Mouse (Mus musculus): ENCODE data around the gene Tln2. TPM values are rescaled to one million over a fixed set of nuclear protein-coding genes. Genes with fewer than 3 reads are reported as not detected.

Gene Tln2
- polyA plus RNA-seq, 1 experiment from 2014 or later: 21.1 TPM

- H3K9ac ChIP-seq: no peak overlapping the region
- WGBS: 87% methylated on average over 6 of the region's 6 CpGs
- no peak overlapping the region for H3K4me2 ChIP-seq
- no peaks in the 10 kb centered on the region for H3K4me1 ChIP-seq
- ATAC-seq (replicated peaks; ENCODE audit: low FRiP score): no peak
- no peaks in the 10 kb centered on the region for H3K9me3 ChIP-seq (replicated peaks)
- no peak overlapping the region for H3K27ac ChIP-seq
- H3K27me3 ChIP-seq: no peaks in the 10 kb centered on the region
- H3K4me3 ChIP-seq (replicated peaks): no peak overlapping the region
- no peaks in the 10 kb centered on the region for H3K36me3 ChIP-seq
Observed at GRCm38 (mm10) chr9:67321886-67322285, 237.6 kb downstream of the Tln2 start.

GRCm38 (mm10) chr9:67315356-67315755 lies 244.1 kb downstream of the Tln2 start:
- Histone ChIP-seq H3K27ac (no peak overlapping the region), H3K9me3 (replicated peaks) (no peaks in the 10 kb centered on the region), H3K4me2 (no peak overlapping the region), H3K9ac (no peak overlapping the region), H3K27me3 (no peaks in the 10 kb centered on the region), H3K4me1 (no peaks in the 10 kb centered on the region), H3K4me3 (replicated peaks) (no peak overlapping the region), H3K36me3 (no peaks in the 10 kb centered on the region)
- WGBS: 6% methylated on average over 3 of the region's 3 CpGs
- no peak for ATAC-seq (replicated peaks; ENCODE audit: low FRiP score)

GRCm38 (mm10) chr9:67304992-67305391 lies 254.5 kb downstream of the Tln2 start:
- no peak for ATAC-seq (replicated peaks; ENCODE audit: low FRiP score)
- Histone ChIP-seq H3K27me3 (no peaks in the 10 kb centered on the region), H3K9ac (no peak overlapping the region), H3K9me3 (replicated peaks) (no peaks in the 10 kb centered on the region), H3K4me1 (no peaks in the 10 kb centered on the region), H3K4me3 (replicated peaks) (no peak overlapping the region), H3K27ac (no peak overlapping the region), H3K36me3 (no peaks in the 10 kb centered on the region), H3K4me2 (no peak overlapping the region)
- WGBS: 85% methylated on average over 6 of the region's 6 CpGs

- Histone ChIP-seq H3K9me3 (replicated peaks) (no peaks in the 10 kb centered on the region), H3K4me1 (no peaks in the 10 kb centered on the region), H3K4me3 (replicated peaks) (no peak overlapping the region), H3K27ac (no peak overlapping the region), H3K27me3 (no peaks in the 10 kb centered on the region), H3K9ac (no peak overlapping the region), H3K36me3 (no peaks in the 10 kb centered on the region), H3K4me2 (no peak overlapping the region)
- ATAC-seq (replicated peaks; ENCODE audit: low FRiP score): no peak
Observed at GRCm38 (mm10) chr9:67303986-67304385, 255.5 kb downstream of the Tln2 start.

DNA sequence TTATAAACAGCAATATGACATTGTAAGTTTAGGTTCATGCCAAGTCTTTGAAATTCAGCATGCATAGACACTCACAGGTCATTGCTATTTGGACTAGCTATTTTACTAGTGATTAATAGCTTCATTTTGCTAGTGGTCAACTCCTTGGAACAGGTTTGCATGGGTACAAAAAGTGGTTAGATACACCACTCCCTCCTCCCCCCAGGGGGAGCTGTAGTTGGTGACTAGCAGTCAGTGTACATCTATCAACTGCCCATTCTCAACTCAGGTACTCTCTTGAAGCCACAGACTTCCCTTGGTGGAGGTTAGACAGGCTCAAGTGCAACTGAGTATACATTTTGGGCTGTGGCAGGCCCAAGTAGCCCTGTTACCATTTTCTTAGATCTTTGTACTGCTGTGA lies 256.5 kb downstream of the Tln2 start:
- no peaks in the 10 kb centered on the region for H3K36me3 ChIP-seq
- H3K9ac ChIP-seq: no peak overlapping the region
- no peaks in the 10 kb centered on the region for H3K9me3 ChIP-seq (replicated peaks)
- H3K4me1 ChIP-seq: no peaks in the 10 kb centered on the region
- H3K27me3 ChIP-seq: no peaks in the 10 kb centered on the region
- H3K27ac ChIP-seq: no peak overlapping the region
- H3K4me3 ChIP-seq (replicated peaks): no peak overlapping the region
- no peak overlapping the region for H3K4me2 ChIP-seq
- ATAC-seq (replicated peaks; ENCODE audit: low FRiP score): no peak

GRCm38 (mm10) chr9:67302386-67302989 lies 257.0 kb downstream of the Tln2 start:
- H3K4me3 ChIP-seq (replicated peaks): no peak overlapping the region
- 96% methylated on average over 10 of the region's 10 CpGs for WGBS

GRCm38 (mm10) chr9:67301571-67301970 lies 257.9 kb downstream of the Tln2 start:
- WGBS: 85% methylated on average over 2 of the region's 2 CpGs
- no peak overlapping the region for H3K4me3 ChIP-seq (replicated peaks)
- H3K9ac ChIP-seq: no peak overlapping the region
- H3K27me3 ChIP-seq: no peaks in the 10 kb centered on the region
- no peak for ATAC-seq (replicated peaks; ENCODE audit: low FRiP score)
- H3K4me2 ChIP-seq: no peak overlapping the region
- H3K4me1 ChIP-seq: no peaks in the 10 kb centered on the region
- no peaks in the 10 kb centered on the region for H3K36me3 ChIP-seq
- no peak overlapping the region for H3K27ac ChIP-seq
- no peaks in the 10 kb centered on the region for H3K9me3 ChIP-seq (replicated peaks)

More at GRCm38 (mm10) chr9:67302386-67302989, 257.0 kb downstream of the Tln2 start:
- Histone ChIP-seq H3K4me1 (no peaks in the 10 kb centered on the region), H3K9ac (no peak overlapping the region), H3K9me3 (replicated peaks) (no peaks in the 10 kb centered on the region), H3K36me3 (no peaks in the 10 kb centered on the region), H3K27me3 (no peaks in the 10 kb centered on the region), H3K4me2 (no peak overlapping the region), H3K27ac (no peak overlapping the region)
- no peak for ATAC-seq (replicated peaks; ENCODE audit: low FRiP score)

GRCm38 (mm10) chr9:67300769-67301168 lies 258.7 kb downstream of the Tln2 start:
- Histone ChIP-seq H3K27ac (no peak overlapping the region), H3K27me3 (no peaks in the 10 kb centered on the region), H3K36me3 (no peaks in the 10 kb centered on the region), H3K4me2 (no peak overlapping the region), H3K4me1 (no peaks in the 10 kb centered on the region), H3K9me3 (replicated peaks) (no peaks in the 10 kb centered on the region), H3K9ac (no peak overlapping the region), H3K4me3 (replicated peaks) (no peak overlapping the region)
- no peak for ATAC-seq (replicated peaks; ENCODE audit: low FRiP score)
- 82% methylated on average over 5 of the region's 5 CpGs for WGBS

GRCm38 (mm10) chr9:67300346-67300745 lies 259.2 kb downstream of the Tln2 start:
- Histone ChIP-seq H3K4me2 (no peak overlapping the region), H3K4me1 (no peaks in the 10 kb centered on the region), H3K36me3 (no peaks in the 10 kb centered on the region; the same call in 1 of the 2 replicates), H3K27ac (no peak overlapping the region), H3K9ac (no peak overlapping the region), H3K4me3 (replicated peaks) (no peak overlapping the region), H3K27me3 (no peaks in the 10 kb centered on the region), H3K9me3 (replicated peaks) (no peaks in the 10 kb centered on the region)
- ATAC-seq (replicated peaks; ENCODE audit: low FRiP score): no peak
- WGBS: 42% methylated on average over 3 of the region's 3 CpGs

- no peaks in the 10 kb centered on the region for H3K4me1 ChIP-seq
- no peaks in the 10 kb centered on the region; the same call in 1 of the 2 replicates for H3K36me3 ChIP-seq
- H3K27ac ChIP-seq: no peak overlapping the region
- H3K9me3 ChIP-seq (replicated peaks): no peaks in the 10 kb centered on the region
- WGBS: 84% methylated on average over 6 of the region's 6 CpGs
- H3K27me3 ChIP-seq: no peaks in the 10 kb centered on the region
- H3K4me3 ChIP-seq (replicated peaks): no peak overlapping the region
- ATAC-seq (replicated peaks; ENCODE audit: low FRiP score): no peak
- no peak overlapping the region for H3K4me2 ChIP-seq
- H3K9ac ChIP-seq: no peak overlapping the region
Observed at GRCm38 (mm10) chr9:67299164-67299563, 260.3 kb downstream of the Tln2 start.

- no peaks in the 10 kb centered on the region for H3K27me3 ChIP-seq
- no peak overlapping the region for H3K4me2 ChIP-seq
- H3K36me3 ChIP-seq: no peaks in the 10 kb centered on the region; the same call in 1 of the 2 replicates
- no peak overlapping the region for H3K4me3 ChIP-seq (replicated peaks)
- no peak for ATAC-seq (replicated peaks; ENCODE audit: low FRiP score)
- H3K4me1 ChIP-seq: no peaks in the 10 kb centered on the region
- H3K9ac ChIP-seq: no peak overlapping the region
- 77% methylated on average over 6 of the region's 6 CpGs for WGBS
- H3K27ac ChIP-seq: no peak overlapping the region
- no peaks in the 10 kb centered on the region for H3K9me3 ChIP-seq (replicated peaks)
Observed at GRCm38 (mm10) chr9:67297236-67297889, 262.1 kb downstream of the Tln2 start.

DNA sequence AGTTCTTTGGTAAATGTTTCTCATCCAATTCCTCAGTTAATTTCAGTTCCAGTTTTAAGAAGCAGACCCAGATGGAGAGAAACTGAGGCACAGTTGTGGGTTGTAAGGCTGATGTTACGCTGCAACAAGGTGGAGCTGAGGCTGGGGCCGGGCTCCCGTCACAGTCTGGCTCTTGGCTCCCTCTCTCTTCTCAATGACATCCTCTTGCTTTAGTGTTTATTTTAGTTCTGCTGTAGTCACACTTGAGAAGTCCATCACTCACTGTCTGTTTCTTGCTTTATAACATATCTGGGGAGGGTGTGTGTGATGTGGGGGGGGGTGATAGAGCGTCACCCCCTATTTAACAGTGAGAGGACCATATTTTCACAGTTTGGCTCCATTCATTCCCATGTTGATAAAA lies 272.0 kb downstream of the Tln2 start:
- no peak overlapping the region for H3K27ac ChIP-seq
- H3K4me2 ChIP-seq: no peak overlapping the region
- no peak overlapping the region for H3K9ac ChIP-seq

DNA sequence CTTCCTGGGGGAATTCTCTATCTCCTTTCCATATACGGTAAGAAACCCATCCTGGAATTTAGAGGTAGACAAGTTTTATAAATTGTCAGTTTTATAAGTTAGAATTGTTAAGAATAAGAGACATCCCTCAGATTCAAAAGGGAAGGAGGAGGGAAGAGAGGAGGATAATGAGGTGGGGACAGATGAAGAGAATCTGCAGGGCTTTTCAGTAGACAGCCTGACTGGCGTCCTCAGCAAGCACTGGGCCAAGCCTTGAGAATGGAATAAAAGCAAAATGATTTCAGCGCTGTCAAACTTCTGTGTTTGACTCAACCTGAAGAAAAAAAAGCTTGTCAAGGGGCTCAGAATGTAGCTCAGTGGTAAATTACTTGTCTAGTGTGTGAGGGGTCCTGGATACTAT lies 272.7 kb downstream of the Tln2 start:
- 94% methylated on average over 3 of the region's 3 CpGs for WGBS
- Histone ChIP-seq H3K36me3 (peaks cover 23% of the 10 kb centered on the region), H3K9ac (no peak overlapping the region), H3K27ac (no peak overlapping the region), H3K4me1 (no peaks in the 10 kb centered on the region), H3K4me2 (no peak overlapping the region), H3K27me3 (no peaks in the 10 kb centered on the region), H3K4me3 (replicated peaks) (no peak overlapping the region), H3K9me3 (replicated peaks) (no peaks in the 10 kb centered on the region)
- no peak for ATAC-seq (replicated peaks; ENCODE audit: low FRiP score)

More for the DNA sequence above, 272.0 kb downstream of the Tln2 start:
- Histone ChIP-seq H3K9me3 (replicated peaks) (no peaks in the 10 kb centered on the region), H3K36me3 (peaks cover 23% of the 10 kb centered on the region), H3K4me3 (replicated peaks) (no peak overlapping the region), H3K27me3 (no peaks in the 10 kb centered on the region), H3K4me1 (no peaks in the 10 kb centered on the region)
- ATAC-seq (replicated peaks; ENCODE audit: low FRiP score): no peak
- WGBS: 57% methylated on average over 4 of the region's 4 CpGs

Data from kidney, embryonic 15.5 days (tissue).